Mouse (Mus musculus) left cerebral cortex, adult 18-20 months (tissue): ENCODE measurements around the gene Cacnb4. TPM values are rescaled to one million over a fixed set of nuclear protein-coding genes. Genes with fewer than 3 reads are reported as not detected.

Experiments used
- DNase-seq, 2 experiments: peaks; one replicate each; pipeline ENCODE4 v3.0.0; 2021 to 2022; ENCODE audit warnings: low spot score in 2 of 2, mixed read lengths in 1 of 2
- total RNA-seq, 2 experiments: library from RNA; stranded (reverse); gene quantifications; 2 replicates each; pipeline ENCODE4 v1.2.3; 2021

Cacnb4 gene
- total RNA-seq, 2 experiments from 2014 or later = 159 to 162 TPM

- DNase-seq = peak; percentile 71 to 80
Observed at GRCm38 (mm10) chr2:52605321-52605720, 71.3 kb downstream of the Cacnb4 start.

GRCm38 (mm10) chr2:52604651-52605020 is 72.0 kb downstream of the Cacnb4 start:
- DNase-seq = no peak

- no peak for DNase-seq
Observed at GRCm38 (mm10) chr2:52603935-52604650, 72.5 kb downstream of the Cacnb4 start.

GRCm38 (mm10) chr2:52603421-52603820 is 73.2 kb downstream of the Cacnb4 start:
- no peak for DNase-seq

DNA sequence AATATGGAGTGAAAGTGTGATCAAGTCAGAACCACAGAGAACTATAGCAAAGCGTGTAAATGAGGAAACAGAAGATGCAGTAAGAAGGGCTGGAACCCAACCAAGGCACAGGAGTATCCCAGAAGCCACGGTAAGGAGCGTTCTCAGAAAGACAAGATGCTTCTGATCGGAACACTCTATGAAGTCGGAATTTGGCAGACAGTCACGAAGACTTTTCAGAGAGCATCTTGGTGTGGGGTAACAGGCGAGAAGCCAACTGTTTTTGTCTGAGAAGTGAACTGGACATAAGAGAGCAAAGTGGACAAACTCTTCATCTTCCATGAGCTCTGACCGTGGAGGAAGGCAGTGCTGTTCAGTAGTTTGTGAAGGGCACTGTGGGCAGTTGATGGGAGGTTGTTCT is 73.7 kb downstream of the Cacnb4 start:
- DNase-seq = no peak

DNA sequence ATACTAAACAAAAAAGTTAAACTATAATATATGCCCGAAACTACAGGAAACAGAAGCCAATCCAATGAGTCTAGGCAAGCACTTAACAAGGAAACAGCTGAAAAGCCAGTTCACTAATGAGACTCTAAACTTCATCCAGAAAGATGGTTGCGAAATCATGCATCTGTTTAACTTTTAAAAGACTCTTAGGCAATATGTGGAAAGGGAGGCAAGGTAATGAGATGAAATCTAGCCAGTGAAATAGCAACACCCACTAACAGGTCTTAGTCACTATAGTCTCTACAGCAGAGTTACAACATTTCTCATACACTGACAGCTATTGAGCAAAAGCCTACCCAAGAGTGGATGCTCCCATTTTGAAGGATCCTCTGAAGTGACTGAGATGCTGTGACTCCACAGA is 74.4 kb downstream of the Cacnb4 start:
- DNase-seq = no peak

DNA sequence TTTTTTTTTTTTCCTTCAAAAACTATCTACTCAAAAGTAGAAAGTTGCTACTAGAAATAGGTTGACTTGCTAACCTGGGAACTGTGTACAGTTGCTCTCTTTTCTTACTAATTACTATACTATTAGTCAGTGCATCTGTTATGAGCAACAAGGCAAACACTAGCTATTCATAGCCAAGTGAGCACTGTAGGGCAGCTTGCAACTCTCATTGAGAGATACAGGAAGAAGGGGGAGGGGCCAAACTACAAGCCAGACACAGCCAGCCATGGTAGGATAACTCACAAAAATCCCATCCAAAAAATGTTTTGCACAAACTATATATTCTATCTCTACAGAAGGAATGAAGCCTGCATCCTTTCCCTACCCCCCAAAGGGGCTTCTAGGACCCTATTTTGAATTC is 79.1 kb downstream of the Cacnb4 start:
- no peak for DNase-seq

- peak; percentile 48 to 52 for DNase-seq
Observed at GRCm38 (mm10) chr2:52593814-52594213, 82.8 kb downstream of the Cacnb4 start.

- DNase-seq = no peak
Observed at GRCm38 (mm10) chr2:52593260-52593659, 83.4 kb downstream of the Cacnb4 start.

DNA sequence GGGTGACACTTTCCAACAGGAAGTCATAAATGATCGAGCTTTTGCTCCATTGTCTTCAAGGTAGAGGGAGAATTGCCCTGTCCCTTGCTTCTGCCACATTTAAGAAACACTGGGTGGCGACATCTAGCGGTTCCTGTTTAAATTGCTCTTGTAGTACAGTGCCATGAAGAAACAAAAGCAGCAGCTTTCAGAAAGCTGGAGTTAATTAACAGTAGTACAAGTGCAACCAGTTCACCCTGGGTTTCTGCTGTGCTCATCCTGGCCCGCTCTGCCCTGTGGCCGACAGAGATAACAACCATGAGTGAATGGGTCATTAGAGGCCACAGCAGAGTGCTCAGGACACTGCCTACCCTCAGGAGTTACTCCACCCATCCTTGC is 85.7 kb downstream of the Cacnb4 start:
- peak; percentile 86 to 88 for DNase-seq

GRCm38 (mm10) chr2:52590340-52590969 is 86.2 kb downstream of the Cacnb4 start:
- peak in 1 of 2 experiments; percentile 27 for DNase-seq

GRCm38 (mm10) chr2:52589514-52589913 is 87.1 kb downstream of the Cacnb4 start:
- no peak for DNase-seq

DNA sequence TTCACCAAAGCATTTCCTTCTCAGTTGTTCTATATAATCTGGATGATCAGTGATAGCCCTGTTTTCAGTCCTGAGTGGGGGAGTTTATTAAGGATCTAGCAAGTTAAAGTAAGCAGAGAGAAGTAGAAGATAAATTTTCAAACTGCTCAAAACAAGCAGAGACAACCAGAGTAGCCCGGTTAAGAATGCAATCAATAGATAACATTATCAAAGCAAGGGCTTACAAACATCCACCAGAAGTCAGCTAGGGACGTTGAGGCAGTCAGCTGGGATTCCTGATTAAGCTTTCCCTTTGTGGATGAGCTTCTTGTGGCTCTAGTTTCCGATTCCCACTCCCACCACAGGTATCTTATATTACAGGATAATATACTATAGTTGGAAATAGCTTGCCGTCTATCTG is 91.2 kb downstream of the Cacnb4 start:
- DNase-seq = no peak

DNA sequence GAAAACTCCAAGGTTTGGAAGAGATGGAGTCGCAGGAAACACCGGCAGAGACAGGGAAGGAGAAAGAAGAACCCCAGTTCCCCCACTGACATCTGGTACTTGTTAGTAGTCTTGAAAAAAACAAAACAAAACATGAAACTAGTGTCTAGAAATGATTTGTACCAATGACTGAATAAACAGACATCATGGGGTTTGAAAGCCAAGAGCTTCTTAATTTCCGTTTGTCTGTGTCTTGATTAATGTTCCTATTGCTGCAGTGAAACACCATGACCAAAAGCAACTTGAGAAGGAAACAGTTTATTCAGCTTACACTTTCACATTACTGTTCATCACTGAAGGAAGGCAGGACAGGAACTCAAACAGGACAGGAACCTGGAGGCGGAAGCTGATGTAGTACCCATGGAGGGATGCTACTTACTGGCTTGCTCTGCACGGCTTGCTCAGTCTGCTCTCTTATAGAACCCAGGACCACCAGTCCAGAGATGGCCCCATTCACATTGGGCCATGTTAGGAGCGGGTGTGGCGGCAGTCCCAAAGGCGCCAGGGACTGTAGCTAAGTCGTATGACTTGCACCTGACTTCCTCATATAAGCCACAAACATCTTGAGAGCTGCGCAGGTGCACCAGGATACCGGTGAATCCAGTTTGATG is 95.4 kb downstream of the Cacnb4 start:
- no peak for DNase-seq

GRCm38 (mm10) chr2:52580697-52581096 is 95.9 kb downstream of the Cacnb4 start:
- no peak for DNase-seq

- no peak for DNase-seq
Observed at GRCm38 (mm10) chr2:52578846-52579245, 97.8 kb downstream of the Cacnb4 start.

GRCm38 (mm10) chr2:52577700-52578099 is 98.9 kb downstream of the Cacnb4 start:
- no peak for DNase-seq

DNA sequence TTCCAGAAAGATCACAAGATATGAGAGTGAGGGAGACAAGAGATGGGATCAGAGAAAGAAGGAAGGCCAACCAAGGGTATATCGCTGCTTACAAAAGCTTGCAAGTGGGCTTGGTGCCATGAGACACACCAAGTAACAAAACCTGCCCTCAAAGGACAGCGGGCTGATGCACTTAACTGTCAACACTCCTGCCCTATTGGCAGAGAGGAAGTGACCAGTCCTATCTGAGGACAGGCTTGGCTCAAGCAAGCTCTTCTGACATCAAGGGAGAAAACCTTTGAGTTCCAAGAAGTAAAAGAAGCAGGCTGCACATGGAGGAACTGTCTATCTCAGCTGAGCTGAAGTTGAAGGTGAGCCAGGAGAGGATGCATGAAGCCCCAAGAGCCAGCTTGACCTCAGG is 100.1 kb downstream of the Cacnb4 start:
- DNase-seq = no peak

DNA sequence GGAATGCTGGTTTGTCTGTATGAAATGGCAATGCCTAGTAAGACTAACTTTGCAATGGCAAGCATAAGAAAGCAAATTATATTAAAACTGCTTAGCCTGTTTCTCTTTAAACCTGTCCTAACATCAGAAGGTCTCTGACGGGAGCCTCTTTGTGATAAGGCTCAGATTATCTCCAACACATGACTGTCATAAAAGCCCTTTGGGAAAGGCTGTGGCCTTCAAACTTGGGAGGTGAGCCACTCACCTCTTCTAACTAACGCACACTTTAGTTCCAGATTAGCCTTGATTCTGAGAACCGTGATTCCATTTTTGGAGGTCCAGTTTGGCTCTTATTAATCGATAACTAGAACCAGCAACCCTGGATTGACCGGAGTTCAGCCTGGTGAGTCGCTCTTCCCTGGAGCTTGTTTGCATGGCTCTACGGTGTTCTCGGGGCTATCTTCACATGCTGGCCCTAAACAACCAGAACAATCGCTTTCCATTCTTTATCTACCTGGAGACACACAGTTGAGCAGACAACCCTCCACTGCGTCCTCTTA is 100.9 kb downstream of the Cacnb4 start:
- DNase-seq = no peak

GRCm38 (mm10) chr2:52574929-52575328 is 101.7 kb downstream of the Cacnb4 start:
- DNase-seq = no peak

DNA sequence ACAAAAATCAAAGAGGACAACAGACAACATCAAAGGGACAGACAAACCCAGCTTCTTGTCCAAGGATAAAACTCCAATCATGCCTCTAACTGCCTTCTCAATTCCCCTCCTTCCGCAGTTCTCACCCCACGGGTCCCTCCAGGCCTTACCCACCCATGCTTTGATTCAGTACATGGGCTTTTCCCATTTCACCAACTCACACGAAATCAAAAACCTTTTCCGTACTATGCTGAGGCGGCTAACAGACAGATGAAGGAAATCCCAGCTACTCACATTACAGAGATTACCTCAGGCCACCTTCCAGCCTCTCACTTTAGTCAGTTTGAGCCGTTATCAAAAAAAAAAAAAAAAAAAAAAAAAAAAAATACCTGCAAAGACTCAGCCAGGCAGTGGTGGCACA is 104.4 kb downstream of the Cacnb4 start:
- no peak for DNase-seq

DNA sequence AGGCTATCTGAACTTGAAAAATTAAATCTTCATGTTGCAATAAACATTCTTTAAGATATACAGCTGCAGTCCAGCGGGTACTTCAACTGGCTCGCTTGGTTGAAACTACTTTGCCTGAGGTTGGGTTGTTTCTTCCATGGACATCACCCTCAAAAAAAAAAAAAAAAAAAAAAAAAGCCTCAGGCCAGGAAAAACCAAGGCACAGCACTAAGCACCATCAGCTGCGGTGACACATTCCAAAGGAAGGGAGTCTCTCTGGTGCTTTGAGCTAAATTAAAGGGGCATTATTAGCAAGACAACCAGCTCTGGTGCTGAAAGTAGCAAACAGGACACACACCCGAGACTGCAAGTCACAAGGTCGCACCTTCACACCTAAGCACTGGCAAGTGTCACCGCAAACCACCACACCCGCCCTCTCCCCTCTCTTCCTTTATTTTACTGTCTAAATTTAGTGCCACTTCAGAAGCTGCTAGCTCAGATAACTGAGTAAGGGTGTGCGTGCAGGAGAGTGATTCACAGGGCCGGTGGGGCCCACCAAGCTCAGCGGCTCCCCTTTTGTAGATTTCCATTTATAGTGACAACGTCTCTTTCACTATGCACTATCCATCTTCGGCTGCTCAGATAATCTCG is 105.2 kb downstream of the Cacnb4 start:
- DNase-seq = no peak
